In the genomic region with DNA sequence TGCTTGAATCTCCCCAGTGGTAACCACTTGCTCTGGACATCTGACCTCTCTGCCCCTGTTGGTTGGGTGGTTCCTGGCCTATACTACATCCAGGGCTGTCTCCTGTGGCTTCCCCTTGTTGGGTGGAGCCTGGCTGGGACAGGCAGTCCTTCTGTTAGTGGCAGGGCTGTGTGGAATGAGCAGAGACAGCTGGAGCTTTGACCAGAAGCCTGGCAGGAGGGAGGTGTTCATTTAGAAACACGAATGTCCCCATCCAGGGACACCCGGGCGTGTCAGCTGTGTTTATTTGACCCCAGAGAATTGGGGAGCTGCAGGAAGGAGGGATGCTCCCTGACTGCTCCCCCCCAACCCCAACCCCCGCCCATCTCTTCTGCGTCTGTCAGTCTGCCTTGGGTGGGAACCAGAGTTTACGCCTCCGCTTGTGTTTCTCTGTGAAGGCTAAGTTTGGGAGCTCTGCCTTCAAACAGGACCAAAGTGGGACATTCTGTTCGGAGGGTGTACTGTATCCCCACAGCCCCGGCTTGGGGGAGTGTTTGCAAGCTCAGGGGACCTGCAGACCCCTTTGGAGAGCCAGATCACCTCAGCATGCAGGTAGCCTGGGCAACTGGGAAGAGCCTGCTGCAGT, we compare ENCODE assay signal across 10 mouse cellular contexts. TPM values are rescaled to one million over a fixed set of nuclear protein-coding genes. Genes with fewer than 3 reads are reported as not detected.
DNase-seq lines count a peak whose midpoint lies in the region; ATAC-seq and TF ChIP-seq lines count a peak whose summit lies in the region.
"Had no signal": no experiment of that assay in that cellular context is flagged by ENCODE, and none has a peak within 500 bp of the region (broad histone marks: within the 10 kb centered on the region; RNA-seq: fewer than 3 reads in every experiment).

No protein-coding gene starts in this region.

- ATAC-seq in forebrain, embryonic 12.5 days (ENCODE audit: low FRiP score): no peak
- ATAC-seq in forebrain, embryonic 11.5 days (replicated peaks; ENCODE audit: low FRiP score): no peak
- no peak for ATAC-seq in CD4-positive, CD25-positive, alpha-beta regulatory T cell, adult 4 months

- H3K9me3 ChIP-seq in forebrain, embryonic 12.5 days: no peaks in the 10 kb centered on the region
- no peaks in the 10 kb centered on the region; the same call in 1 of the 2 replicates for H3K9me3 ChIP-seq in forebrain, embryonic 11.5 days (ENCODE audit: control insufficient read depth, low read length)
- peaks cover 6% of the 10 kb centered on the region; the same call in 1 of the 2 replicates for H3K9me3 ChIP-seq in E14TG2a.4 (ENCODE audit: low read length)
- H3K9me3 ChIP-seq: liver, embryonic 15.5 days had no signal

- no peak overlapping the region for H3K4me2 ChIP-seq in forebrain, embryonic 12.5 days
- H3K4me2 ChIP-seq in forebrain, embryonic 11.5 days (ENCODE audit: low read depth, low read length, severe bottlenecking): no peak overlapping the region
- H3K4me2 ChIP-seq: liver, embryonic 15.5 days had no signal

- no peak overlapping the region for H3K9ac ChIP-seq in forebrain, embryonic 12.5 days
- H3K9ac ChIP-seq in forebrain, embryonic 11.5 days (ENCODE audit: low read length): no peak overlapping the region
- H3K9ac ChIP-seq: liver, embryonic 15.5 days had no signal

- no peaks in the 10 kb centered on the region for H3K36me3 ChIP-seq in forebrain, embryonic 12.5 days (replicated peaks)
- H3K36me3 ChIP-seq in forebrain, embryonic 11.5 days (ENCODE audit: control insufficient read depth, insufficient read depth, low read length): no peaks in the 10 kb centered on the region
- H3K36me3 ChIP-seq in E14TG2a.4 (ENCODE audit: insufficient read depth, low read length): no peaks in the 10 kb centered on the region
- H3K36me3 ChIP-seq: liver, embryonic 15.5 days had no signal

- peak overlapping the region; percentile 60 for H3K27ac ChIP-seq in forebrain, embryonic 12.5 days
- no peak overlapping the region for H3K27ac ChIP-seq in forebrain, embryonic 11.5 days (ENCODE audit: low read depth, low read length)
- H3K27ac ChIP-seq: liver, embryonic 15.5 days had no signal

- H3K27me3 ChIP-seq in forebrain, embryonic 12.5 days: no peaks in the 10 kb centered on the region
- no peaks in the 10 kb centered on the region for H3K27me3 ChIP-seq in forebrain, embryonic 11.5 days (ENCODE audit: control insufficient read depth, insufficient read depth, low read length)
- peaks cover 7% of the 10 kb centered on the region; the same call in 1 of the 2 replicates for H3K27me3 ChIP-seq in E14TG2a.4 (ENCODE audit: insufficient read depth, low read length)
- H3K27me3 ChIP-seq: liver, embryonic 15.5 days had no signal

- intact Hi-C loops in heart, postnatal 36 days (cut with DNase I): no loop called here
- intact Hi-C loops in left cerebral cortex, postnatal 10 days (cut with DNase I): no loop called here

- 83% methylated on average over 9 of the region's 9 CpGs for WGBS in forebrain, embryonic 12.5 days
- 69% methylated on average over 9 of the region's 9 CpGs for WGBS in forebrain, embryonic 11.5 days

- H3K4me3 ChIP-seq in forebrain, embryonic 12.5 days (replicated peaks): no peak overlapping the region
- H3K4me3 ChIP-seq in forebrain, embryonic 11.5 days (ENCODE audit: low read depth, low read length): no peak overlapping the region
- peak overlapping the region; percentile 7; the same call in 1 of the 2 replicates for H3K4me3 ChIP-seq in E14TG2a.4 (replicated peaks; ENCODE audit: low read length)
- H3K4me3 ChIP-seq: liver, embryonic 15.5 days had no signal

- DNase-seq in forebrain, embryonic 11.5 days (ENCODE audit: low spot score): no peak
- DNase-seq in heart, postnatal 36 days: peak; percentile 57 to 64
- DNase-seq in lung, postnatal 25 days (ENCODE audit: low spot score): peak; percentile 76
- DNase-seq in left cerebral cortex, postnatal 10 days (ENCODE audit: extremely low spot score in 1 of 2, low spot score in 2 of 2): no peak
- DNase-seq in B cell, adult 2 months: no peak
- DNase-seq: adrenal gland, adult 8-10 months had no signal

- peaks cover 41% of the 10 kb centered on the region for H3K4me1 ChIP-seq in forebrain, embryonic 12.5 days
- peaks cover 5% of the 10 kb centered on the region; the same call in 1 of the 2 replicates for H3K4me1 ChIP-seq in forebrain, embryonic 11.5 days (replicated peaks; ENCODE audit: control insufficient read depth, insufficient read depth, low read length)
- H3K4me1 ChIP-seq in E14TG2a.4 (replicated peaks; ENCODE audit: low read depth, low read length): peaks cover 61% of the 10 kb centered on the region
- H3K4me1 ChIP-seq: liver, embryonic 15.5 days had no signal

- no peak for TF ChIP-seq CTCF in E14TG2a.4 (conservative IDR thresholded peaks at IDR 0.05; ENCODE audit: low read length)

RNA-seq across cellular contexts. Expression of a gene that starts 23.3 kb away (rescaled TPM):
- polyA plus RNA-seq in forebrain, embryonic 12.5 days (2016; fragmentation: Nextera tagmentation; extraction: Ambion mirVana): 20.4 and 27.0 TPM in 2 replicates
- polyA plus RNA-seq in forebrain, embryonic 11.5 days (2014; fragmentation: Nextera tagmentation; extraction: Ambion mirVana): 22.2 and 23.6 TPM in 2 replicates
- total RNA-seq in heart, postnatal 36 days (2021): 10 to 100 TPM; 21.2 to 26.6 TPM
- polyA plus RNA-seq in CD4-positive, CD25-positive, alpha-beta regulatory T cell, adult 4 months (2017; shearing (Covaris generic)): 1 to 10 TPM; 2.2 to 4.2 TPM
- 10 to 100 TPM; 41.7 to 45.3 TPM for total RNA-seq in left cerebral cortex, postnatal 10 days (2021)

Comparison
In these comparisons a context has a peak if more than half of its experiments do, and no peak if none do; other contexts are left out.
1. DNase-seq: peak in heart, postnatal 36 days (2 of 2) and lung, postnatal 25 days (single experiment); none in forebrain, embryonic 11.5 days (single experiment), left cerebral cortex, postnatal 10 days (0 of 2) and B cell, adult 2 months (0 of 2).